Mouse (Mus musculus): Measurements from ENCODE around the gene Cript.

The Cript gene
- long read RNA-seq, experiment 1, transcript Cript-201 (5 exons, 1,184 nt): major isoform, 125 of 135 reads
- long read RNA-seq, experiment 1, partial matches to known transcripts: 2 of 135 reads
- long read RNA-seq, experiment 1, other reads (novel, unspliced or antisense): 6 of 135 reads
- long read RNA-seq, experiment 2, transcript Cript-201 (5 exons, 1,184 nt): major isoform, 164 of 180 reads
- long read RNA-seq, experiment 2, partial matches to known transcripts: 6 of 180 reads
- long read RNA-seq, experiment 2, other reads (novel, unspliced or antisense): 6 of 180 reads

GRCm38 (mm10) chr17:87025269-87025949 is at the start of gene Cript, which contains the start of gene Pigf:
Gene Cript, plus strand, starts transcription at chr17:87025550.
Gene Pigf, minus strand, starts transcription at chr17:87025406.
- intact Hi-C loops (cut with DNase I): no loop called here

DNA sequence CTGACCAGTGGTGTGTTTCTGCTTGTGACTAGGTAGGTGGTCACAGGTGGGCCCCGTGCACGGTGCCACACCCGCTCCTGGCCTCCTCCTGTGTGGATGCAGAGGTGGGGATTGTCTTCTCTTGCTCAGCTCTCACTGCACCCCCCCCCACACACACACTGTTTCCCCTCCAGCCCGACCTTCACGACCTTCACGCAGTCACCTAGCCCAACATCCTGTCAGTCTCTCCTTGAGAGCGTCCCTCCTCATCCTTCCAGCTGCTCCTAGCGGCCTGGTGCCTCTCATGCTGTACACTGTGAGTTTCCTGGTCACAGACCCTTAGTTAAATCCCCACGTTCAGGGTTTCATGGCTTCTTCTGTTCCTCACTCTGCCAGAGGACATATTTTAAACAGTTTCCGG is 49.0 kb upstream of the Cript start:
- intact Hi-C loops (cut with DNase I): no loop called here

DNA sequence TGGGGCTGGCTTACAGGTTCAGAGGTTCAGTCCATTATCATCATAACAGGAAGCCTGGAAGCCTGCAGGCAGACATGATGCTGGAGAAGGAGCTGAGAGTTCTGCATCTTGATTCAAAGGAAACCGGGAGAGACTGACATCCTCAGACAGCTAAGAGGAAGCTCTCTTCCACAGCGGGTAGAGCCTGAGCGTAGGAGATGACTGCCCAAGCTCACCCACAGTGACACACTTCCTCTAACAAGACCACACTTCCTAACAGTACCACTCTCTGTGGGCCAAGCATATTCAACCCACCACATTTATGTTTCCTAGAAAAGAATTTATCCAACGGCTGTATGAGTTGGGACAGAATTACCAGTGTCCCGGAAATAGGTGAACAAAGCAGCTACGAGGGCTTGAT is 46.9 kb upstream of the Cript start:
- intact Hi-C loops (cut with DNase I): no loop called here

DNA sequence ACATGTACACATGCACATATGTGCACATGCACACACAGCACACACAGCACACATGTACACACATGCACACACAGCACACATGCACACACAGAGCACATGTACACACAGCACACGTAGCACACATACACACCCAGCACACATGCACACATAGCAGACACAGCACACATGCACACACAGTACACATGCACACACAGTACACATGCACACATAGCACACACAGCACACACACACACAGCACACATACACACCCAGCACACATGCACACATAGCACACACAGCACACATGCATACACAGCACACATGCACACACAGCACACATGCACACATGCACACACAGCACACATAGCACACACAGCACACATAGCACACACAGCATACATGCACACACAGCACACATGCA is 44.1 kb upstream of the Cript start:
- intact Hi-C loops (cut with DNase I): no loop called here

GRCm38 (mm10) chr17:86981701-86982100 is 43.6 kb upstream of the Cript start:
- intact Hi-C loops (cut with DNase I): no loop called here

DNA sequence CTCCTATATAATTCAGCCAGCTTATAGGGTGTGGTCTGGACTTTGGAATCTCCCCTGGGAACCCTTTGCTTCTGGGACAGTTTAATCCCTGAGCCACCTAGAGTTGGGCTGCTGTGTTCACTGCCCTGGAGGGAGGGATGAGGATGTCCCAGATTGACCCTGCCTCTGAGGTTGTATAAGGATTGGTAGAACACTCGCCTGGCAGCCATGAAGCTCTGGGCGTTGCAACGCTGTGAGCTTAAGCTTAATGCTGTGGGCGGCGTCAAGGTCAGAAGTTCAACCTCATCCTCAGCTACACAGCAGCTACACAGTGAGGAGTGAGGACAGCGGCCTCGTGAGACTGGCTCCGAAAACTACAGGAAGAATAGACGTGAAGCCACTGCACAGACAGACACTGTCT is 42.9 kb upstream of the Cript start:
- intact Hi-C loops (cut with DNase I): no loop called here

GRCm38 (mm10) chr17:86986449-86987138 is 38.8 kb upstream of the Cript start:
- intact Hi-C loops (cut with DNase I): no loop called here

- intact Hi-C loops (cut with DNase I): no loop called here
These were observed 37.2 kb upstream of the Cript start for GRCm38 (mm10) chr17:86988161-86988560.

GRCm38 (mm10) chr17:86988601-86989184 is 36.7 kb upstream of the Cript start:
- intact Hi-C loops (cut with DNase I): no loop called here

DNA sequence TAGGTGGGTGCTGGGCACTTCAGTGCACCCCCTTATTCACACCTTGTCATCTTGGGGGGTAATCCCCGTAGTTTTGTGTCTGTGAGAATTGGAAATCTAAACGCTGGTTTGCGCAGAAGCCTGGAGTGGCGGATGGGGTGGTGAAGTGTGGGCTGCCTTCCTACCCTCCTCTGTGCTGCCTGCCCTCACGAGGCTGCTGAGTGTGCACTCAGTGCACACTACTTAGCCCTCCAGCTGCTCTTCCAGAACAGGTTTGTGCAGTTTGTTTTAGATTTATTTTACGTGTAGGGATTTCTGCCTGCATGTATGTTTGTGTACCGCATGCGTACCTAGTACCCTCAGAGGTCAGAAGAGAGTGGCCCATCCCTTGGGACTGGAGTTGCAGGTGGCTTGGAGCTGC is 34.0 kb upstream of the Cript start:
- intact Hi-C loops (cut with DNase I): no loop called here

GRCm38 (mm10) chr17:86997323-86997722 is 28.0 kb upstream of the Cript start:
- intact Hi-C loops (cut with DNase I): no loop called here

- intact Hi-C loops (cut with DNase I): no loop called here
These were observed 16.4 kb upstream of the Cript start for GRCm38 (mm10) chr17:87008950-87009349.

DNA sequence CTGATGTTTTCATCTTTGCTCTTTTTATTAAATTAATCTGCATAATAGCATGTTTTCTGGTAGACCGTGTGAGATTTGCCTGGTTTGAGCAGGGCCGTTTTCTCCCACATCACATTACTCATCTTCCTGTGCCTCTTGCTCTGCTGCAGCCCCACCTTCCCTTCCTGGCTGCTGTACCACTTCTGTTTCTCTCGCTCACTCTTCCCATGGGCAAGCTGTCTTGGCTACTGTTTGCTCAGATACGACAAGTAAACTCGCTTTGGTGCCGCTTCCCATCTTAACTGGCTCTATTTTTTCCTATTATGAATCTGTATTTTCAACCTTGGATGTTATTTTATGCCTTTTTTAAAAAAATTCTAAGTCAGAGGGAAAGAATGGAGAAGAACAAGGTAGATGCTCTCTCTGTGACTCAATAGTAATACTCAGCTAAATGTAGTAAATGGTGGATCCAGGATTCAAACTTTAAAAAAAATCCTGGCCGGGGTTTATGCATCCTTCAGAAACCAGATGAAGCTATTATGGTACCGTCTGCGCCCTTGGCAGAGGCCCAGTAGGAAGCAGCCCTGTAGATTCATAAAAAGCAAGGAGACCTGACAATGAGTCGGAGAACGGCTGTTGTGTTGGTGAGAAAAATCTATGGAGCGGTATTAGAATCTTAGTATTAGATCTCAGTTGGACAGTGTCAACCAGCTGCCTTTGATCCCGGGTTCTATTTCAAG is 13.9 kb upstream of the Cript start:
- intact Hi-C loops (cut with DNase I): no loop called here

- intact Hi-C loops (cut with DNase I): loop anchor here (5.0 kb wide), 1 partner anchor 47 kb away; no protein-coding TSS in a partner anchor
These were observed 5.7 kb upstream of the Cript start for GRCm38 (mm10) chr17:87019692-87020091.

GRCm38 (mm10) chr17:87024491-87025242 is 683 bp upstream of the Cript start:
- intact Hi-C loops (cut with DNase I): loop anchor here (5.0 kb wide), 1 partner anchor 52 kb away; no protein-coding TSS in a partner anchor

DNA sequence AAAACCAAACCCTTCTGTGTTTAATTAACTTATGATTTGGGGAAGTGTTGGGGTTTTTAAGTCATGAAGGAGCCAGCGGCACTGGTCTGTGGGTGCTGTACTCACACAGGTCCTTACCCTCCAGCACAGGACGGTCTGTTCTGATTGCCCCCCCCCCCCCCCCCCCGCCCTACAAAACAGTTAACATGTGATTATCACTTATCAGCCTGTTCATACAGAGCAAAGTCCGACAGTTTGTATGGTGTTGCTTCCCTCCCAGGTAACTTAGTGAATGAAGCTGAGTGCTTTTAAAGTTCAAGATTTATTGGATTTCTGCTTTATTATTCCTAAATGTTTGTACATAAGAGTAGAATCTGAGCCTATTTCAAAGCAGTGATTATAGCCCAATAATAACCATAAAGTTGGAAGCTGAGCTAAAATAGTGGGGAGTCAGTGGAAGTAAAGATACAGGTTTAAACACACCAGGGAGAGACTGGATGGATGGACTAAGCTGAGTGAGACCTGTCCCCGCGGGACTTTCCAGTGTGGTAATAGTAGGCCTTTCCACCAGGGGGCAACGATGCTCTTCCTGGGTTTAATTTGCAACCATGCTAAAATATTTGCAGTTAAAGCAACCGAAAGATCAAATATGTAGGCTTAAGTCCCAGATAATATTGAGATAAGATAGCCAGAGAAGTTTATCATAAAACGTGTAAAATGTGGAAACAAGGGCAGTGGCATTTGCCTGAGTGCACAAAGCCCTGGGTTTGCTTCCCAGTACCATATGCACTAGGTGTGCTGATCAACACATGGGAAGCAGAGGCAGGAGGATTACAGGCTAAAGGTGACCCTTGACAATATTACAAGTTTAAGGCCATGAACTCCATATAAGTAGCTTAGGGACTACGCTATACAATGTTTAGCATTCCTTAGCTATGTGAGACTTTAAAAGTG is 11.1 kb downstream of the Cript start:
- intact Hi-C loops (cut with DNase I): loop anchor here (2.0 to 5.0 kb wide), 2 partner anchors 212 to 536 kb away; no protein-coding TSS in a partner anchor

GRCm38 (mm10) chr17:87038496-87038895 is 13.1 kb downstream of the Cript start:
- intact Hi-C loops (cut with DNase I): loop anchor here (5.0 kb wide), 1 partner anchor 534 kb away; no protein-coding TSS in a partner anchor

DNA sequence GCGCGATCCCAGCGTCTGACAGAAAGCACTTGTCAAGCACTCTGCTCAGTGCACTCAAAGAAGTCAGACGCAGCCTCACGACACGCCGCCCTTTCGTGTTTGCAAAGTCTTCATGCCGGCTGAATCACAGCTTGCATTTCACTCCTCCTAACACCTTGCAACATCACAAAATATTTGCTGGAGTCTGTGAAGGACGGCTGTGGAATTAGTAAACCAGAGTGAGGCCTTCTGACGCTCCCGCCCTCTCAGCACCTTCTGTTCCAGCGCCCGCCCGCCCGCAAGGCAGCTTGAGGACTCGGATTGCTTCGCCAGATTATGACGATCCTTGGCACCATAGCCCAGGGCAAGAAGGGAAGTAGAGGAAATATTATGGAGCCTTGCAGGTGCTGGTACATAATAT is 16.4 kb downstream of the Cript start:
- intact Hi-C loops (cut with DNase I): no loop called here

GRCm38 (mm10) chr17:87044364-87044763 is 19.0 kb downstream of the Cript start:
- intact Hi-C loops (cut with DNase I): no loop called here

Data from adrenal gland (tissue).